Mouse (Mus musculus): ENCODE data around the gene Pdcl. TPM values are rescaled to one million over a fixed set of nuclear protein-coding genes. Genes with fewer than 3 reads are reported as not detected.
A peak's percentile ranks its signal among the peaks of the same experiment; 100 is the strongest.

Pdcl gene
- total and polyA plus RNA-seq, 2 experiments from 2014 or later, result 44.6 to 54.1 TPM

GRCm38 (mm10) chr2:37355571-37355970, 3.6 kb downstream of the Pdcl start:
- Histone ChIP-seq H3K4me2 (ENCODE audit: low read depth) (no peak overlapping the region), H3K36me3 (ENCODE audit: insufficient read depth) (peaks cover 58% of the 10 kb centered on the region), H3K4me1 (ENCODE audit: insufficient read depth) (peaks cover 5% of the 10 kb centered on the region), H3K27ac (ENCODE audit: low read depth, low read length) (no peak overlapping the region), H3K9ac (no peak overlapping the region), H3K9me3 (ENCODE audit: low read length) (no peaks in the 10 kb centered on the region), H3K4me3 (ENCODE audit: low read depth, low read length) (no peak overlapping the region), H3K27me3 (ENCODE audit: insufficient read depth, low read length) (no peaks in the 10 kb centered on the region)
- no peak for DNase-seq
- ATAC-seq, result no peak
- TF ChIP-seq CTCF (IDR thresholded peaks at IDR 0.05; ENCODE audit: low read depth), result no peak
- 96% methylated on average over 5 of the region's 5 CpGs for WGBS

GRCm38 (mm10) chr2:37351671-37352070, 7.5 kb downstream of the Pdcl start:
- H3K27ac ChIP-seq (ENCODE audit: low read depth, low read length), result no peak overlapping the region
- H3K36me3 ChIP-seq (ENCODE audit: insufficient read depth), result peaks cover 58% of the 10 kb centered on the region
- no peaks in the 10 kb centered on the region for H3K27me3 ChIP-seq (ENCODE audit: insufficient read depth, low read length)
- no peaks in the 10 kb centered on the region for H3K4me1 ChIP-seq (ENCODE audit: insufficient read depth)
- WGBS, result 85% methylated on average over 7 of the region's 7 CpGs
- DNase-seq (no peak), ATAC-seq (no peak; the same call in 1 of the 2 replicates)
- no peak overlapping the region for H3K4me2 ChIP-seq (ENCODE audit: low read depth)
- no peaks in the 10 kb centered on the region for H3K9me3 ChIP-seq (ENCODE audit: low read length)
- H3K4me3 ChIP-seq (ENCODE audit: low read depth, low read length), result no peak overlapping the region
- TF ChIP-seq CTCF (IDR thresholded peaks at IDR 0.05; ENCODE audit: low read depth), result no peak
- H3K9ac ChIP-seq, result no peak overlapping the region

- peak; percentile 74 for TF ChIP-seq CTCF (IDR thresholded peaks at IDR 0.05; ENCODE audit: low read depth)
- Histone ChIP-seq H3K4me1 (ENCODE audit: insufficient read depth) (no peaks in the 10 kb centered on the region), H3K4me3 (ENCODE audit: low read depth, low read length) (no peak overlapping the region), H3K27me3 (ENCODE audit: insufficient read depth, low read length) (no peaks in the 10 kb centered on the region), H3K9me3 (ENCODE audit: low read length) (no peaks in the 10 kb centered on the region), H3K9ac (no peak overlapping the region), H3K27ac (ENCODE audit: low read depth, low read length) (no peak overlapping the region), H3K4me2 (ENCODE audit: low read depth) (no peak overlapping the region), H3K36me3 (ENCODE audit: insufficient read depth) (no peaks in the 10 kb centered on the region)
- DNase-seq, result peak; percentile 68
- ATAC-seq, result peak; percentile 34; the same call in 1 of the 2 replicates
- WGBS, result 58% methylated on average over 10 of the region's 10 CpGs
Measured at GRCm38 (mm10) chr2:37338497-37339187, 20.5 kb downstream of the Pdcl start.

- ATAC-seq (no peak), DNase-seq (no peak)
- H3K27me3 ChIP-seq (ENCODE audit: insufficient read depth, low read length), result no peaks in the 10 kb centered on the region
- H3K27ac ChIP-seq (ENCODE audit: low read depth, low read length), result no peak overlapping the region
- H3K4me3 ChIP-seq (ENCODE audit: low read depth, low read length), result no peak overlapping the region
- no peak overlapping the region for H3K4me2 ChIP-seq (ENCODE audit: low read depth)
- H3K4me1 ChIP-seq (ENCODE audit: insufficient read depth), result no peaks in the 10 kb centered on the region
- no peaks in the 10 kb centered on the region for H3K9me3 ChIP-seq (ENCODE audit: low read length)
- TF ChIP-seq CTCF (IDR thresholded peaks at IDR 0.05; ENCODE audit: low read depth), result no peak
- H3K9ac ChIP-seq, result no peak overlapping the region
- WGBS, result 87% methylated on average over 2 of the region's 2 CpGs
- H3K36me3 ChIP-seq (ENCODE audit: insufficient read depth), result no peaks in the 10 kb centered on the region
Measured at GRCm38 (mm10) chr2:37333321-37333720, 25.8 kb downstream of the Pdcl start.

GRCm38 (mm10) chr2:37326215-37326614, 32.9 kb downstream of the Pdcl start, which contains the start of gene Olfr368:
Gene Olfr368, plus strand, starts transcription at chr2:37326515.
- DNase-seq, result no peak
- no peaks in the 10 kb centered on the region for H3K4me1 ChIP-seq (ENCODE audit: insufficient read depth)
- no peak within 1 kb of the TSS for H3K27ac ChIP-seq (ENCODE audit: low read depth, low read length)
- ATAC-seq, result no peak
- H3K36me3 ChIP-seq (ENCODE audit: insufficient read depth), result no peaks in the 10 kb centered on the region
- WGBS, result 87% methylated on average over 1 of the region's 1 CpGs
- H3K9me3 ChIP-seq (ENCODE audit: low read length), result no peaks in the 10 kb centered on the region
- no peak for TF ChIP-seq CTCF (IDR thresholded peaks at IDR 0.05; ENCODE audit: low read depth)
- H3K4me3 ChIP-seq (ENCODE audit: low read depth, low read length), result no peak within 1 kb of the TSS
- no peak within 1 kb of the TSS for H3K9ac ChIP-seq
- H3K27me3 ChIP-seq (ENCODE audit: insufficient read depth, low read length), result no peaks in the 10 kb centered on the region
- no peak within 1 kb of the TSS for H3K4me2 ChIP-seq (ENCODE audit: low read depth)

Other genes starting within 250 kb of the Pdcl start
- gene Olfr362, start 241.4 kb downstream of the Pdcl start, total RNA-seq (2014; rRNA removed), result not detected in 2 replicates
- not detected in 2 replicates for gene Olfr362, start 241.4 kb downstream of the Pdcl start, polyA plus RNA-seq (2015; fragmentation: Nextera tagmentation; extraction: Ambion mirVana)
- gene Olfr364-ps1, start 220.0 kb downstream of the Pdcl start, total RNA-seq (2014; rRNA removed), result not detected in 2 replicates
- not detected in 2 replicates for gene Olfr364-ps1, start 220.0 kb downstream of the Pdcl start, polyA plus RNA-seq (2015; fragmentation: Nextera tagmentation; extraction: Ambion mirVana)
- not detected in 2 replicates for gene Olfr365, start 171.1 kb downstream of the Pdcl start, total RNA-seq (2014; rRNA removed)
- gene Olfr365, start 171.1 kb downstream of the Pdcl start, polyA plus RNA-seq (2015; fragmentation: Nextera tagmentation; extraction: Ambion mirVana), result not detected in 2 replicates
- not detected in 2 replicates for gene Olfr366, start 147.8 kb downstream of the Pdcl start, total RNA-seq (2014; rRNA removed)
- gene Olfr366, start 147.8 kb downstream of the Pdcl start, polyA plus RNA-seq (2015; fragmentation: Nextera tagmentation; extraction: Ambion mirVana), result not detected in 2 replicates
- not detected in 2 replicates for gene Olfr368, start 32.8 kb downstream of the Pdcl start, total RNA-seq (2014; rRNA removed)
- not detected in 2 replicates for gene Olfr368, start 32.8 kb downstream of the Pdcl start, polyA plus RNA-seq (2015; fragmentation: Nextera tagmentation; extraction: Ambion mirVana)
- gene Rc3h2, start 63.6 kb upstream of the Pdcl start, total RNA-seq (2014; rRNA removed), result 56.9 and 72.4 TPM in 2 replicates
- gene Rc3h2, start 63.6 kb upstream of the Pdcl start, polyA plus RNA-seq (2015; fragmentation: Nextera tagmentation; extraction: Ambion mirVana), result 6.7 and 10.6 TPM in 2 replicates
- 11.8 and 15.7 TPM in 2 replicates for gene Zbtb26, start 83.8 kb upstream of the Pdcl start, total RNA-seq (2014; rRNA removed)
- 1.3 and 2.1 TPM in 2 replicates for gene Zbtb26, start 83.8 kb upstream of the Pdcl start, polyA plus RNA-seq (2015; fragmentation: Nextera tagmentation; extraction: Ambion mirVana)
- gene Zbtb6, start 83.8 kb upstream of the Pdcl start, total RNA-seq (2014; rRNA removed), result 43.2 and 54.2 TPM in 2 replicates
- 9.7 and 10.6 TPM in 2 replicates for gene Zbtb6, start 83.8 kb upstream of the Pdcl start, polyA plus RNA-seq (2015; fragmentation: Nextera tagmentation; extraction: Ambion mirVana)
- gene Rabgap1, start 83.9 kb upstream of the Pdcl start, total RNA-seq (2014; rRNA removed), result 92.9 and 99.8 TPM in 2 replicates
- 35.6 and 46.6 TPM in 2 replicates for gene Rabgap1, start 83.9 kb upstream of the Pdcl start, polyA plus RNA-seq (2015; fragmentation: Nextera tagmentation; extraction: Ambion mirVana)
- gene Gpr21, start 157.0 kb upstream of the Pdcl start, total RNA-seq (2014; rRNA removed), result 35.8 and 38.1 TPM in 2 replicates
- 13.8 and 14.5 TPM in 2 replicates for gene Gpr21, start 157.0 kb upstream of the Pdcl start, polyA plus RNA-seq (2015; fragmentation: Nextera tagmentation; extraction: Ambion mirVana)